Mouse (Mus musculus) adrenal gland, adult 2 months (tissue): Measurements from ENCODE around the gene Pdcd1lg2. TPM values are rescaled to one million over a fixed set of nuclear protein-coding genes. Genes with fewer than 3 reads are reported as not detected.

ENCODE experiments used
- DNase-seq: peaks from one replicate; pipeline ENCODE4 v3.0.0; 2021
- long read RNA-seq: library from polyadenylated mRNA; stranded (forward); transcript quantifications from one replicate; pipeline ENCODE4 v2.0.0, GENCODE M21; 2021
- polyA plus RNA-seq: library from polyadenylated mRNA; depleted of rRNA; stranded (reverse); fragments of >200 nt; gene quantifications from 2 replicates; pipeline ENCODE4 v1.2.3, GENCODE M21; 2012; rRNA removed
- total RNA-seq, 2 experiments: library from RNA; stranded (reverse); gene quantifications; 2 replicates each; pipeline ENCODE4 v1.2.3; 2021

Pdcd1lg2 gene
- total RNA-seq: not detected
- not detected in 2 replicates for polyA plus RNA-seq
- long read RNA-seq: 0 reads

GRCm38 (mm10) chr19:29410619-29411018 is at the start of gene Pdcd1lg2:
TSS of gene Pdcd1lg2 (plus strand) at chr19:29410919.
- no peak for DNase-seq

GRCm38 (mm10) chr19:29361468-29362130 is 49.1 kb upstream of the Pdcd1lg2 start:
- peak; percentile 94 for DNase-seq

- no peak for DNase-seq
Measured at GRCm38 (mm10) chr19:29362173-29362930, 48.4 kb upstream of the Pdcd1lg2 start.

GRCm38 (mm10) chr19:29363557-29363956 is 47.2 kb upstream of the Pdcd1lg2 start:
- no peak for DNase-seq

GRCm38 (mm10) chr19:29364076-29364475 is 46.6 kb upstream of the Pdcd1lg2 start:
- no peak for DNase-seq

- DNase-seq: no peak
Measured at GRCm38 (mm10) chr19:29365105-29365504, 45.6 kb upstream of the Pdcd1lg2 start.

GRCm38 (mm10) chr19:29366226-29366968 is 44.3 kb upstream of the Pdcd1lg2 start:
- DNase-seq: no peak

GRCm38 (mm10) chr19:29366969-29367622 is 43.6 kb upstream of the Pdcd1lg2 start, which contains the start of the genes Plgrkt and Cd274:
TSS of gene Plgrkt (minus strand) at chr19:29367390.
TSS of gene Cd274 (plus strand) at chr19:29367455.
- DNase-seq: peak; percentile 92

DNA sequence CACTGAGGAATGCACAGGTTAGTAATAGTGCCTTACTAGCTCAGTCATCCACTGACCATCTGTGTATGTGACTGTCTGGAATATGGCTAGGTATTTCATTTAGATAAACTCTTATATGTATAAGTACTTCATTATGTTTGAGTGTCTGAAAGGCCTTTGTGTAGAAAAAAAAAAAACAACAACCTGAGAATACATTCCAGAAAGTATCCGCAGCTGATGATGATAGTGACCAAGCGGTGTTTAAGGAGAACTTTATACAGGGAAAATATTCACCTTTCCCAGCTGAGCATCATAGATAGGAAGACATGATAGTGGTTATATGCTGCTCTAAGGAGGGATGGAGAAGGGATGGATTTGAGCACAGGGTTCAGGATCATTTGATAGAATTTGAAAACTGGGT is 42.7 kb upstream of the Pdcd1lg2 start:
- DNase-seq: no peak

DNA sequence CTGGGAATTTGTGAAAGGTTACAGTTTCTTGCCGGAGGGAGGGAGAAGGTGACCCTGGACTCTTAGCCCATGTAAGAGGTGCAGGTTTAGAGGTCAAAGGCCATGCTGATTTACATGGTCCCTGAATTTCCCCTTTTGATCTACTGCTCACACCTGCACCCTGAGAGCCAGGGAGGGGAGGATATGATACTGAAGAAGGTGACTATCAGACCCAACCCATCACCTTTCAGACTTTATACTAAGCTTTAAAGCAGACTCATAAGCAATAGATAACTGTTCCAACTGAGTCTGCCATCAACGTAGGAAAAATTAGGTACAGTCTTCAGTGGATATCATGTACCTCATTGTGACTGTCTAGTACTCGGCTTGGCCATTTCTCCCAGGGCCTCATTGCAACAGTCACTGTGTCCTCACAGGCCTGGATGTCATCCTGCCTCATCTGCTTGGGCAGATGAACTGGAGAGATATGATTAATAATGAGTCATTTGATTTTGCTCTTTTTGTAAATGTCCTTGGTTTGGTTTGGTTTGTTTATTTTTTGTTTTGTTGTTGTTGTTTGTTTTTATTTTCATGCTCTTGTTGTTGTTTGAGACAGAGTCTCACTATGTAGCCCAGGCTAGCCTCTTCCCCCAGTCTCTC is 41.9 kb upstream of the Pdcd1lg2 start:
- DNase-seq: peak; percentile 75

- DNase-seq: peak; percentile 46
Measured at GRCm38 (mm10) chr19:29370112-29370511, 40.6 kb upstream of the Pdcd1lg2 start.

GRCm38 (mm10) chr19:29370545-29371283 is 40.0 kb upstream of the Pdcd1lg2 start:
- DNase-seq: no peak

- DNase-seq: no peak
Measured at GRCm38 (mm10) chr19:29371284-29372081, 39.2 kb upstream of the Pdcd1lg2 start.

- DNase-seq: peak; percentile 39
Measured at GRCm38 (mm10) chr19:29372138-29372537, 38.6 kb upstream of the Pdcd1lg2 start.

- no peak for DNase-seq
Measured at GRCm38 (mm10) chr19:29372621-29373020, 38.1 kb upstream of the Pdcd1lg2 start.

DNA sequence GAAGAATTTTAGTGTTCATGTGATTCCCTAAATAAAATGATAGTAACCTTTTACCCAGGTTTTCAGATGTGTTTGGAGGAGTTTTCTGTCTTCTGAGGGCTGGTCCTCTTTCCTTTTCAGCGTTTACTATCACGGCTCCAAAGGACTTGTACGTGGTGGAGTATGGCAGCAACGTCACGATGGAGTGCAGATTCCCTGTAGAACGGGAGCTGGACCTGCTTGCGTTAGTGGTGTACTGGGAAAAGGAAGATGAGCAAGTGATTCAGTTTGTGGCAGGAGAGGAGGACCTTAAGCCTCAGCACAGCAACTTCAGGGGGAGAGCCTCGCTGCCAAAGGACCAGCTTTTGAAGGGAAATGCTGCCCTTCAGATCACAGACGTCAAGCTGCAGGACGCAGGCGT is 37.3 kb upstream of the Pdcd1lg2 start:
- no peak for DNase-seq

- DNase-seq: no peak
Measured at GRCm38 (mm10) chr19:29374947-29375346, 35.8 kb upstream of the Pdcd1lg2 start.

DNA sequence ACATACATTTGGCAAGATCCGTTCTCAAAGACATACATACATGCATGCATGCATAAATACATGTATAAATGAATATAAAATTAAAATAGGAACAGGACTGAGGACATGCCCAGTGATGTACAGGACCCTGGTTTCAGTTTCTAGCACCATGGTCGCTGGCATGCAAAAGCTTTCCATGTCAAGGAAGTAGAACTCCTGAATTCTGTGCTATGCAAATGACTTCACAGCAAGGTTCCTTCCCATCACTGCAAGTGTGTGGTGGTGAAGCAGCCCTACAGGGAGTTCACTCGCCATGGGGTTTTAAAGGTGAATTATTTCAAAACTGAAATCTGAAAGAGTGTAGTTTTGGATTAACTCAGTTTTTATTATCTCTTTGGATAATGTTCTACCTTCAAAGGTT is 34.3 kb upstream of the Pdcd1lg2 start:
- no peak for DNase-seq

DNA sequence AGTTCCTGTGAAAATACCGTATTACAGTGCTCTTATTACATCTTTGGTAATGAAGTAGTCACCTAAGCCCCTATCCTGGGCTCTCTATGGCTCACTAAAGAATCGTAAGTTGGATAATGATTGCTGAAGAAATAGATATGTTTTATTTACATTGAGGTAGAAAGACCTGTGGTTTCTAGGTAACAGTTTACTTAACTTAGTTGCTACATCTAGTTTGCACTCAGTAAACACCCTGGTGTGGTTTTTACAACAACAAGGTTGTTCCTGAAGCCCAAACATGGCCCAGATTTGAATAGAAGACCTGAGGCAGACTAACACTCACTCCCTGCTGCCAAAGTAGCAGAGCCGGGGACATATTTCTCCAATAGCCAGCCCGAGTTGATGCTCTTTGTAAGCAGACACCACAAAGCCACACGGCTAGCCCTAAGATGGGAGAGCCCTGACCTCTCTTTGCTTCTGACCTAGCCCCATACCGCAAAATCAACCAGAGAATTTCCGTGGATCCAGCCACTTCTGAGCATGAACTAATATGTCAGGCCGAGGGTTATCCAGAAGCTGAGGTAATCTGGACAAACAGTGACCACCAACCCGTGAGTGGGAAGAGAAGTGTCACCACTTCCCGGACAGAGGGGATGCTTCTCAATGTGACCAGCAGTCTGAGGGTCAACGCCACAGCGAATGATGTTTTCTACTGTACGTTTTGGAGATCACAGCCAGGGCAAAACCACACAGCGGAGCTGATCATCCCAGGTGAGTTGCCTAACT is 30.7 kb upstream of the Pdcd1lg2 start:
- DNase-seq: no peak
